Mouse (Mus musculus): ENCODE measurements at regions not wholly inside any gene's neighbourhood (a gene's known extent, or its start where the extent isn't known, plus 50 kb on each side); places are given as distances from the start of the nearest gene placed in this dataset.

GRCm38 (mm10) chr11:12837387-12837786 is 372.6 kb upstream of the Cobl start:
- no peak overlapping the region for H3K27ac ChIP-seq
- H3K36me3 ChIP-seq (ENCODE audit: insufficient read depth, low read length): no peaks in the 10 kb centered on the region
- H3K27me3 ChIP-seq (ENCODE audit: insufficient read depth, low read length): no peaks in the 10 kb centered on the region
- no peaks in the 10 kb centered on the region for H3K9me3 ChIP-seq (ENCODE audit: low read length)
- H3K9ac ChIP-seq (replicated peaks; ENCODE audit: low read length): no peak overlapping the region
- H3K4me3 ChIP-seq (ENCODE audit: low read length): no peak overlapping the region
- no peaks in the 10 kb centered on the region for H3K4me1 ChIP-seq (ENCODE audit: insufficient read depth, low read length)
- DNase-seq (ENCODE audit: low spot score): no peak
- WGBS: 68% methylated on average over 2 of the region's 2 CpGs
- no peak overlapping the region for H3K4me2 ChIP-seq (ENCODE audit: low read depth, low read length)
- TF ChIP-seq CTCF (IDR thresholded peaks at IDR 0.05; ENCODE audit: low read depth): no peak
- ATAC-seq: no peak

- H3K4me1 ChIP-seq (ENCODE audit: insufficient read depth, low read length): no peaks in the 10 kb centered on the region
- no peak for ATAC-seq
- no peaks in the 10 kb centered on the region for H3K27me3 ChIP-seq (ENCODE audit: insufficient read depth, low read length)
- TF ChIP-seq CTCF (IDR thresholded peaks at IDR 0.05; ENCODE audit: low read depth): no peak
- H3K27ac ChIP-seq: no peak overlapping the region
- no peak overlapping the region for H3K9ac ChIP-seq (replicated peaks; ENCODE audit: low read length)
- no peaks in the 10 kb centered on the region for H3K9me3 ChIP-seq (ENCODE audit: low read length)
- no peak overlapping the region for H3K4me2 ChIP-seq (ENCODE audit: low read depth, low read length)
- no peak overlapping the region for H3K4me3 ChIP-seq (ENCODE audit: low read length)
- no peak for DNase-seq (ENCODE audit: low spot score)
- no peaks in the 10 kb centered on the region for H3K36me3 ChIP-seq (ENCODE audit: insufficient read depth, low read length)
Observed at GRCm38 (mm10) chr11:12836387-12836786, 371.6 kb upstream of the Cobl start.

GRCm38 (mm10) chr11:12812021-12812420 is 347.3 kb upstream of the Cobl start:
- no peak for DNase-seq (ENCODE audit: low spot score)
- H3K4me2 ChIP-seq (ENCODE audit: low read depth, low read length): no peak overlapping the region
- H3K9me3 ChIP-seq (ENCODE audit: low read length): no peaks in the 10 kb centered on the region
- no peak for TF ChIP-seq CTCF (IDR thresholded peaks at IDR 0.05; ENCODE audit: low read depth)
- H3K9ac ChIP-seq (replicated peaks; ENCODE audit: low read length): no peak overlapping the region
- no peak overlapping the region for H3K27ac ChIP-seq
- no peaks in the 10 kb centered on the region for H3K27me3 ChIP-seq (ENCODE audit: insufficient read depth, low read length)
- H3K4me1 ChIP-seq (ENCODE audit: insufficient read depth, low read length): no peaks in the 10 kb centered on the region
- ATAC-seq: no peak
- no peaks in the 10 kb centered on the region for H3K36me3 ChIP-seq (ENCODE audit: insufficient read depth, low read length)
- no peak overlapping the region for H3K4me3 ChIP-seq (ENCODE audit: low read length)

GRCm38 (mm10) chr11:12810949-12811881 is 346.5 kb upstream of the Cobl start:
- H3K36me3 ChIP-seq (ENCODE audit: insufficient read depth, low read length): no peaks in the 10 kb centered on the region
- no peak overlapping the region for H3K4me3 ChIP-seq (ENCODE audit: low read length)
- no peaks in the 10 kb centered on the region for H3K4me1 ChIP-seq (ENCODE audit: insufficient read depth, low read length)
- ATAC-seq: peak; percentile 59; the same call in 1 of the 2 replicates
- H3K4me2 ChIP-seq (ENCODE audit: low read depth, low read length): 0 out of 2 replicates have a peak overlapping the region, but pooled peaks have one; percentile 18
- DNase-seq (ENCODE audit: low spot score): peak; percentile 80
- H3K27ac ChIP-seq: no peak overlapping the region
- no peaks in the 10 kb centered on the region for H3K9me3 ChIP-seq (ENCODE audit: low read length)
- no peak overlapping the region for H3K9ac ChIP-seq (replicated peaks; ENCODE audit: low read length)
- 41% methylated on average over 11 of the region's 11 CpGs for WGBS
- peak; percentile 79 for TF ChIP-seq CTCF (IDR thresholded peaks at IDR 0.05; ENCODE audit: low read depth)
- no peaks in the 10 kb centered on the region for H3K27me3 ChIP-seq (ENCODE audit: insufficient read depth, low read length)

Data from hindbrain, postnatal 0 days (tissue).